Mouse (Mus musculus): ENCODE measurements at regions not wholly inside any gene's neighbourhood (a gene's known extent, or its start where the extent isn't known, plus 50 kb on each side); places are given as distances from the start of the nearest gene placed in this dataset.

- TF ChIP-seq EP300 (IDR thresholded peaks at IDR 0.05) (peak; percentile 51; the same call in 1 of the 2 replicates), CTCF (IDR thresholded peaks at IDR 0.05) (no peak)
Measured at GRCm38 (mm10) chr7:113150789-113151188, 56.5 kb upstream of the Arntl start.

Measured in lung, postnatal 0 days (tissue).